Mouse (Mus musculus): ENCODE data around the gene Tubb3.

DNA sequence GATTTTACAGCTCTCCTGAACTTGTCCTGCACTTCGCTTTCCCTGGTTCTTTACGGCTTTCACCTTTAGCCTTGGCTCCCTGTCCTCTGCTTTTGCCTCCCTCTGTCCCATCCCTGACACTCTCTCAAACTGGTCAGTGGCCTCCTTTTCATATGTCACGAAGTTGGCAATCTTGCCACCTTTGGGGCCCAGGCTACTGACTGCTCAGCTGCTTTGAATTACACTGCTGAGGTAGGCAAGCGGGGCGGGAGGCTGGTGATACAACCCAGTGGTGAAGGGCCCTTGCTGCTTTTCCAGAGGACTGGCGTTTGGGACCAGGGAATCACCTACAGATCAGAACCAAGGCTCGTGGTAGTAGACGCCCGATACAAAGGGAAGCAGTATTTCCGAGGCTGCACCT lies 35.5 kb upstream of the Tubb3 start:
- TF ChIP-seq POLR2A (IDR thresholded peaks at IDR 0.05; ENCODE audit: borderline replicate concordance, extremely low read depth, low read depth, low read length) = no peak
- TF ChIP-seq CTCF (IDR thresholded peaks at IDR 0.05; ENCODE audit: insufficient read depth, low read length) = no peak
